Mouse (Mus musculus) lung, adult 18-20 months (tissue): ENCODE data around the gene Edem2.

Experiments
- DNase-seq, 2 experiments: peaks; one replicate each; pipeline ENCODE4 v3.0.0; 2022; ENCODE audit warnings: mixed read lengths in 2 of 2

The Edem2 gene

GRCm38 (mm10) chr2:155683821-155684220 is 45.5 kb downstream of the Edem2 start:
- no peak for DNase-seq

GRCm38 (mm10) chr2:155683137-155683536 is 46.1 kb downstream of the Edem2 start:
- no peak for DNase-seq

- DNase-seq, result no peak
These were observed 47.4 kb downstream of the Edem2 start for GRCm38 (mm10) chr2:155681874-155682273.

GRCm38 (mm10) chr2:155681194-155681593 is 48.1 kb downstream of the Edem2 start:
- no peak for DNase-seq

- DNase-seq, result no peak
These were observed 48.7 kb downstream of the Edem2 start for GRCm38 (mm10) chr2:155680591-155680990.

GRCm38 (mm10) chr2:155679586-155680110 is 49.6 kb downstream of the Edem2 start:
- DNase-seq, result no peak

GRCm38 (mm10) chr2:155675118-155675517 is 54.2 kb downstream of the Edem2 start:
- no peak for DNase-seq

GRCm38 (mm10) chr2:155673546-155673945 is 55.7 kb downstream of the Edem2 start:
- DNase-seq, result peak; percentile 64 to 65

GRCm38 (mm10) chr2:155671236-155671635 is 58.0 kb downstream of the Edem2 start:
- DNase-seq, result no peak

- DNase-seq, result peak in 1 of 2 experiments; percentile 14
These were observed 60.8 kb downstream of the Edem2 start for GRCm38 (mm10) chr2:155668461-155668860.

GRCm38 (mm10) chr2:155667881-155668280 is 61.4 kb downstream of the Edem2 start:
- DNase-seq, result no peak

- DNase-seq, result no peak
These were observed 65.3 kb downstream of the Edem2 start for GRCm38 (mm10) chr2:155663910-155664460.

- peak in 1 of 2 experiments; percentile 49 for DNase-seq
These were observed 66.2 kb downstream of the Edem2 start for GRCm38 (mm10) chr2:155663097-155663496.

- no peak for DNase-seq
These were observed 66.9 kb downstream of the Edem2 start for GRCm38 (mm10) chr2:155662390-155662789.

- no peak for DNase-seq
These were observed 73.4 kb downstream of the Edem2 start for GRCm38 (mm10) chr2:155655759-155656372.

- no peak for DNase-seq
These were observed 76.7 kb downstream of the Edem2 start for GRCm38 (mm10) chr2:155652618-155653017.
